Mouse (Mus musculus): ENCODE results near the gene Prph2. TPM values are rescaled to one million over a fixed set of nuclear protein-coding genes. Genes with fewer than 3 reads are reported as not detected.

The Prph2 gene
- total RNA-seq, 2 experiments from 2014 or later, result 0.14 TPM; not detected in 1

GRCm38 (mm10) chr17:46962153-46962552, 51.9 kb downstream of the Prph2 start:
- no peak for DNase-seq (ENCODE audit: low spot score in 2 of 2)

DNA sequence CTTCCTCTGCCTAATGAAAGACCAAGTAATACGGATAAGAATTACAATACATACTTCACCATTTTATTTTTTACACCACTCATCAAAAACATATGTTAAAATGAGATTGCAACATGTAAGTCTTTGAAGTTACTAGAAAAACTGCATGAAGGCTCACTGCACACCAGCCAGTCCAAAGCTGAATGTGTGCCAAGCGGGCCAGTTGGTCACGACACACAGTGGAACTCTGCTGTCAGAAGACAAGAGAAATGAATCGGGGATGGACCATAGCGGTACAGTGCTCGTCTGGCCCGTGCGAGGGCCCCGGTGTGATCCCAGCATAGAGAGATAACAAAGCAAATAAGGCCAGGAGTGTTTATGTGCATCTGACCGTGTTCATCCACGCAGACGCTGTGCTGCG, 52.9 kb downstream of the Prph2 start:
- no peak for DNase-seq (ENCODE audit: low spot score in 2 of 2)

GRCm38 (mm10) chr17:46966892-46967291, 56.6 kb downstream of the Prph2 start:
- DNase-seq (ENCODE audit: low spot score in 2 of 2), result no peak

DNA sequence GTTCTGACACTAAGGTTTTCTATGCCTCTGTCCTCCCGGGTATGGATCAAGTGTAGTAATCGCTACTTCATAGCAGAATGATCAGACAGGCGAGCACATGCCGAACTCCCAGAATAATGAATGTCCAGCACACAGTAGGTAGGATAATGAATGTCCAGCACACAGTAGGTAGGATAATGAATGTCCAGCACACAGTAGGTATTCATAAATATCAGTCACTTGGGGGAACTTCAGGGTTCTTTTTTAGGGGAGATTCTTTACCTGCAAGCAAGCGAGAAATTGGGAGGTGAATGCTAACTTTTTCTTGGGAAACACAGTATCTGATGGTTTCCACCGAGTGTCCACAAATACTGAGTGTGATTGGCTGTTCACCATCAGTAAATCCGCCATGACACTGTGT, 62.3 kb downstream of the Prph2 start:
- no peak for DNase-seq (ENCODE audit: low spot score in 2 of 2)

Other genes starting within 250 kb of the Prph2 start
- 10 to 100 TPM; 18.0 to 20.7 TPM for gene Rrp36, start 236.1 kb upstream of the Prph2 start, total RNA-seq (2021)
- 100 to 1,000 TPM; 118 TPM for gene Mea1, start 231.7 kb upstream of the Prph2 start, total RNA-seq (2021)
- 100 to 1,000 TPM; 153 to 160 TPM for gene Klhdc3, start 229.5 kb upstream of the Prph2 start, total RNA-seq (2021)
- 10 to 100 TPM; 91.8 to 94.1 TPM for gene Ppp2r5d, start 205.3 kb upstream of the Prph2 start, total RNA-seq (2021)
- 10 to 100 TPM; 28.4 to 33.9 TPM for gene Pex6, start 199.0 kb upstream of the Prph2 start, total RNA-seq (2021)
- under 1 TPM; 0.33 to 0.59 TPM for gene Gnmt, start 181.3 kb upstream of the Prph2 start, total RNA-seq (2021)
- 10 to 100 TPM; 48.2 to 56.3 TPM for gene Cnpy3, start 158.2 kb upstream of the Prph2 start, total RNA-seq (2021)
- not detected for gene Ptcra, start 146.7 kb upstream of the Prph2 start, total RNA-seq (2021)
- gene 2310039H08Rik, start 137.8 kb upstream of the Prph2 start, total RNA-seq (2021), result 10 to 100 TPM; 15.0 to 17.1 TPM
- gene Rpl7l1, start 127.8 kb upstream of the Prph2 start, total RNA-seq (2021), result 10 to 100 TPM; 54.3 to 57.4 TPM
- 10 to 100 TPM; 29.7 to 32.8 TPM for gene Bicral, start 52.0 kb upstream of the Prph2 start, total RNA-seq (2021)
- 10 to 100 TPM; 39.0 to 47.5 TPM for gene Tbcc, start 19.8 kb upstream of the Prph2 start, total RNA-seq (2021)
- 10 to 100 TPM; 49.8 to 52.2 TPM for gene Ubr2, start 100.1 kb downstream of the Prph2 start, total RNA-seq (2021)

All from layer of hippocampus, postnatal 10 days (tissue).